Mouse (Mus musculus): Measurements from ENCODE around the gene Rpl23. TPM values are rescaled to one million over a fixed set of nuclear protein-coding genes. Genes with fewer than 3 reads are reported as not detected.

The Rpl23 gene
- polyA plus RNA-seq, 2 experiments = 484 to 502 TPM

- Histone ChIP-seq H3K9ac (replicated peaks) (no peak overlapping the region), H3K36me3 (replicated peaks; ENCODE audit: control insufficient read depth, insufficient read depth, low read depth) (no peaks in the 10 kb centered on the region), H3K27me3 (ENCODE audit: control insufficient read depth, insufficient read depth, low read length) (no peaks in the 10 kb centered on the region), H3K4me2 (ENCODE audit: low read depth) (no peak overlapping the region; the same call in 1 of the 2 replicates), H3K4me1 (replicated peaks; ENCODE audit: control insufficient read depth in 2 of 2, insufficient read depth in 2 of 2, low read length in 1 of 2) (peaks cover 4 to 29% of the 10 kb centered on the region in 2 experiments), H3K4me3 (ENCODE audit: insufficient read depth in 1 of 2, low read depth in 2 of 2, low read length in 2 of 2) (no peak overlapping the region), H3K9me3 (ENCODE audit: control insufficient read depth, low read length) (no peaks in the 10 kb centered on the region), H3K27ac (no peak overlapping the region)
- 66% methylated on average over 12 of the region's 13 CpGs for WGBS (ENCODE audit: insufficient replicate concordance)
- ATAC-seq (ENCODE audit: insufficient read depth) = peak; percentile 34
- no peak for DNase-seq (ENCODE audit: low read depth in 3 of 3, low spot score in 3 of 3)
- TF ChIP-seq CTCF (IDR thresholded peaks at IDR 0.05; ENCODE audit: low read depth) (no peak), EP300 (IDR thresholded peaks at IDR 0.05; ENCODE audit: low read depth) (no peak)
These were observed 29.5 kb upstream of the Rpl23 start for GRCm38 (mm10) chr11:97811569-97812362.

GRCm38 (mm10) chr11:97810970-97811369 lies 28.7 kb upstream of the Rpl23 start:
- H3K4me1 ChIP-seq (replicated peaks; ENCODE audit: control insufficient read depth in 2 of 2, insufficient read depth in 2 of 2, low read length in 1 of 2) = peaks cover 4 to 29% of the 10 kb centered on the region in 2 experiments
- no peak overlapping the region for H3K4me3 ChIP-seq (ENCODE audit: insufficient read depth in 1 of 2, low read depth in 2 of 2, low read length in 2 of 2)
- no peak overlapping the region for H3K4me2 ChIP-seq (ENCODE audit: low read depth)
- no peak overlapping the region for H3K27ac ChIP-seq
- 66% methylated on average over 3 of the region's 3 CpGs for WGBS (ENCODE audit: insufficient replicate concordance)
- no peak for DNase-seq (ENCODE audit: low read depth in 3 of 3, low spot score in 3 of 3)
- no peaks in the 10 kb centered on the region for H3K36me3 ChIP-seq (replicated peaks; ENCODE audit: control insufficient read depth, insufficient read depth, low read depth)
- TF ChIP-seq EP300 (IDR thresholded peaks at IDR 0.05; ENCODE audit: low read depth) (no peak), CTCF (IDR thresholded peaks at IDR 0.05; ENCODE audit: low read depth) (no peak)
- no peaks in the 10 kb centered on the region for H3K9me3 ChIP-seq (ENCODE audit: control insufficient read depth, low read length)
- no peak for ATAC-seq (ENCODE audit: insufficient read depth)
- no peak overlapping the region for H3K9ac ChIP-seq (replicated peaks)
- H3K27me3 ChIP-seq (ENCODE audit: control insufficient read depth, insufficient read depth, low read length) = no peaks in the 10 kb centered on the region

- H3K9me3 ChIP-seq (ENCODE audit: control insufficient read depth, low read length) = no peaks in the 10 kb centered on the region
- H3K36me3 ChIP-seq (replicated peaks; ENCODE audit: control insufficient read depth, insufficient read depth, low read depth) = no peaks in the 10 kb centered on the region
- H3K4me3 ChIP-seq (ENCODE audit: insufficient read depth in 1 of 2, low read depth in 2 of 2, low read length in 2 of 2) = no peak overlapping the region
- H3K27me3 ChIP-seq (ENCODE audit: control insufficient read depth, insufficient read depth, low read length) = no peaks in the 10 kb centered on the region
- H3K4me1 ChIP-seq (replicated peaks; ENCODE audit: control insufficient read depth in 2 of 2, insufficient read depth in 2 of 2, low read length in 1 of 2) = peaks cover 4 to 32% of the 10 kb centered on the region in 2 experiments
- 36% methylated on average over 7 of the region's 7 CpGs for WGBS (ENCODE audit: insufficient replicate concordance)
- no peak overlapping the region for H3K9ac ChIP-seq (replicated peaks)
- H3K4me2 ChIP-seq (ENCODE audit: low read depth) = no peak overlapping the region
- DNase-seq (ENCODE audit: low read depth in 3 of 3, low spot score in 3 of 3) (no peak), ATAC-seq (ENCODE audit: insufficient read depth) (no peak)
- H3K27ac ChIP-seq = no peak overlapping the region
- TF ChIP-seq CTCF (IDR thresholded peaks at IDR 0.05; ENCODE audit: low read depth) = no peak
- no peak for TF ChIP-seq EP300 (IDR thresholded peaks at IDR 0.05; ENCODE audit: low read depth)
These were observed 28.1 kb upstream of the Rpl23 start for GRCm38 (mm10) chr11:97810356-97810755.

- no peaks in the 10 kb centered on the region for H3K9me3 ChIP-seq (ENCODE audit: control insufficient read depth, low read length)
- no peak for ATAC-seq (ENCODE audit: insufficient read depth)
- H3K9ac ChIP-seq (replicated peaks) = no peak overlapping the region
- H3K4me3 ChIP-seq (ENCODE audit: insufficient read depth in 1 of 2, low read depth in 2 of 2, low read length in 2 of 2) = no peak overlapping the region
- TF ChIP-seq EP300 (IDR thresholded peaks at IDR 0.05; ENCODE audit: low read depth) = no peak
- no peak for TF ChIP-seq CTCF (IDR thresholded peaks at IDR 0.05; ENCODE audit: low read depth)
- no peaks in the 10 kb centered on the region for H3K36me3 ChIP-seq (replicated peaks; ENCODE audit: control insufficient read depth, insufficient read depth, low read depth)
- WGBS (ENCODE audit: insufficient replicate concordance) = 57% methylated on average over 7 of the region's 7 CpGs
- no peak for DNase-seq (ENCODE audit: low read depth in 3 of 3, low spot score in 3 of 3)
- H3K4me1 ChIP-seq (replicated peaks; ENCODE audit: control insufficient read depth in 2 of 2, insufficient read depth in 2 of 2, low read length in 1 of 2) = peaks cover 6 to 37% of the 10 kb centered on the region in 2 experiments
- no peak overlapping the region for H3K27ac ChIP-seq
- H3K4me2 ChIP-seq (ENCODE audit: low read depth) = no peak overlapping the region
- H3K27me3 ChIP-seq (ENCODE audit: control insufficient read depth, insufficient read depth, low read length) = no peaks in the 10 kb centered on the region
These were observed 27.2 kb upstream of the Rpl23 start for GRCm38 (mm10) chr11:97809235-97810121.

All from liver, embryonic 14.5 days (tissue).